Mouse (Mus musculus) forebrain, embryonic 11.5 days (tissue): ENCODE measurements around the gene Cldn24. TPM values are rescaled to one million over a fixed set of nuclear protein-coding genes. Genes with fewer than 3 reads are reported as not detected.
A peak's percentile ranks its signal among the peaks of the same experiment; 100 is the strongest.
"Not testable (repeated sequence)": the region's sequence is repeated elsewhere in the genome, so short reads cannot be mapped to it uniquely, and the experiment has no call there.

Source experiments
- ATAC-seq: fragments of 200-750 bp; cut with Nextera tagmentation; replicated peaks from 2 replicates; pipeline ENCODE4 v1.8.0; 2017; ENCODE audit warnings: moderate TSS enrichment; ENCODE audit not compliant: low FRiP score
- DNase-seq: peaks from one replicate; pipeline ENCODE4 v3.0.0-alpha.2; 2017; ENCODE audit warnings: low spot score
- H3K27ac ChIP-seq: fragments of 300-500 bp; sonication (generic); 2 replicates; pipeline ENCODE4 v1.5.1; 2014; ENCODE audit warnings: low read depth, low read length
- H3K27me3 ChIP-seq: fragments of 300-500 bp; sonication (generic); 2 replicates; pipeline ENCODE4 v1.6.1; 2014; ENCODE audit warnings: mild to moderate bottlenecking, low read length, mixed read lengths; ENCODE audit not compliant: control insufficient read depth, insufficient read depth
- H3K36me3 ChIP-seq: fragments of 300-500 bp; sonication (generic); 2 replicates; pipeline ENCODE4 v1.6.1; 2014; ENCODE audit warnings: mild to moderate bottlenecking, low read length, moderate library complexity, mixed read lengths; ENCODE audit not compliant: control insufficient read depth, insufficient read depth
- H3K4me1 ChIP-seq: fragments of 300-500 bp; sonication (generic); replicated peaks from 2 replicates; pipeline ENCODE4 v1.6.1; 2014; ENCODE audit warnings: low read length, mixed read lengths; ENCODE audit not compliant: control insufficient read depth, insufficient read depth
- H3K4me2 ChIP-seq: fragments of 300-500 bp; sonication (generic); 2 replicates; pipeline ENCODE4 v1.6.1; 2014; ENCODE audit warnings: low read depth, mild to moderate bottlenecking, low read length, moderate library complexity, mixed read lengths; ENCODE audit not compliant: severe bottlenecking
- H3K4me3 ChIP-seq: fragments of 300-500 bp; sonication (generic); 2 replicates; pipeline ENCODE4 v1.5.1; 2014; ENCODE audit warnings: low read depth, low read length
- H3K9ac ChIP-seq: fragments of 300-500 bp; sonication (generic); 2 replicates; pipeline ENCODE4 v1.6.1; 2014; ENCODE audit warnings: low read length
- H3K9me3 ChIP-seq: fragments of 300-500 bp; sonication (generic); 2 replicates; pipeline ENCODE4 v1.6.1; 2016; ENCODE audit warnings: low read length, mixed read lengths; ENCODE audit not compliant: control insufficient read depth
- WGBS: fragments of 180-500 bp; shearing (Covaris S2); extraction: QIAGEN DNeasy Blood & Tissue Kit; methylation state at CpG from one replicate; pipeline ENCODE4 v1.1.7; 2014; 5-methylcytosine and 5-hydroxymethylcytosine counted together
- polyA plus RNA-seq: library from polyadenylated mRNA; unstranded; fragments of >200 nt; fragmentation: Nextera tagmentation; extraction: Ambion mirVana; gene quantifications from 2 replicates; pipeline ENCODE4 v1.2.1, GENCODE M21; 2014

Gene Cldn24
- polyA plus RNA-seq, 1 experiment from 2014 or later, result not detected

- Histone ChIP-seq H3K36me3 (no peaks in the 10 kb centered on the region), H3K4me1 (peaks cover 2% of the 10 kb centered on the region; the same call in 1 of the 2 replicates), H3K9ac (no peak overlapping the region), H3K27ac (no peak overlapping the region), H3K9me3 (no peaks in the 10 kb centered on the region; the same call in 1 of the 2 replicates), H3K4me3 (no peak overlapping the region), H3K4me2 (no peak overlapping the region), H3K27me3 (no peaks in the 10 kb centered on the region)
- DNase-seq, result peak; percentile 30
- no peak for ATAC-seq
- whole genome bisulfite sequencing, result 86% methylated on average over 20 of the region's 20 CpGs
Measured at GRCm38 (mm10) chr8:47820914-47821772, 800 bp upstream of the Cldn24 start.

DNA sequence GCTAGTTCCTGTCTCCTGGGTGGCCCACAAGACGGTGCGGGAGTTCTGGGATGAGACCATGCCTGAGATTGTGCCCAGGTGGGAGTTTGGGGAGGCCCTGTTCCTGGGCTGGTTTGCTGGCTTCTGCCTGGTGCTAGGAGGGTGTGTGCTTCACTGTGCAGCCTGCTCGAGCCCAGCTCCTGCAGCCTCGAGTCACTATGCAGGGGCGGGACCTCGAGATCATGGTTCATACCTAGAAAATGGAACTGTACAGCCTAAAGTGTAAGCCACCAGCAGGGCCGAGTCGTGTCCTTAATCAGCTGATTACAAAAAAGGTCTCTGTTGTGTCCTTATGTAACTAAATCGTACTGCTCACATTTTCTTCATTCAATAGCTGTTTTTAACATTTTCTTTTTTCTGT is 598 bp downstream of the Cldn24 start:
- ATAC-seq, H3K4me1 ChIP-seq, H3K9me3 ChIP-seq, H3K9ac ChIP-seq, H3K36me3 ChIP-seq, H3K27me3 ChIP-seq, H3K4me3 ChIP-seq, H3K4me2 ChIP-seq, H3K27ac ChIP-seq: not testable (repeated sequence)
- DNase-seq, result peak; percentile 27
- WGBS, result 90% methylated on average over 7 of the region's 9 CpGs

DNA sequence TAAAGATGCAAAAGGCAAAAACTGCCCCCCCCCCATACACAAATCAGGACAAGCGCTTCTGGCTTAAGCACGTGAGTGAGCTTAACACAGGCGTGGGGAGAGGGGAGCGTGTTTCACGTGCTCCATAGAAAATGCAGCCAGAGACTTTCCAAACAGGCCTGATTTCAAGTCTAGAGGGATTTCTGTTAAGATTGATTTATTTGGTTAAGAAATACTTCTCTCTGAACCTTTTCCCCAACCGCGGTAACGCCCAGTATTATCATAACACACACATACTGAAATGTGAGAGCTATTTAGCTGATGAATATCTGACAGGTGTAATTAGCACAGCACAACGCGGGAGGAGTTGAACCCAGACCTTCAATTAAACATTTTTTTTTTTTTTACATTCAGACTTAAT is 1.8 kb downstream of the Cldn24 start:
- Histone ChIP-seq H3K9ac (no peak overlapping the region), H3K4me2 (no peak overlapping the region), H3K27ac (no peak overlapping the region), H3K27me3 (no peaks in the 10 kb centered on the region), H3K4me3 (no peak overlapping the region), H3K36me3 (no peaks in the 10 kb centered on the region), H3K4me1 (peaks cover 2% of the 10 kb centered on the region; the same call in 1 of the 2 replicates), H3K9me3 (no peaks in the 10 kb centered on the region; the same call in 1 of the 2 replicates)
- 33% methylated on average over 10 of the region's 10 CpGs for WGBS
- no peak for DNase-seq
- ATAC-seq, result no peak

DNA sequence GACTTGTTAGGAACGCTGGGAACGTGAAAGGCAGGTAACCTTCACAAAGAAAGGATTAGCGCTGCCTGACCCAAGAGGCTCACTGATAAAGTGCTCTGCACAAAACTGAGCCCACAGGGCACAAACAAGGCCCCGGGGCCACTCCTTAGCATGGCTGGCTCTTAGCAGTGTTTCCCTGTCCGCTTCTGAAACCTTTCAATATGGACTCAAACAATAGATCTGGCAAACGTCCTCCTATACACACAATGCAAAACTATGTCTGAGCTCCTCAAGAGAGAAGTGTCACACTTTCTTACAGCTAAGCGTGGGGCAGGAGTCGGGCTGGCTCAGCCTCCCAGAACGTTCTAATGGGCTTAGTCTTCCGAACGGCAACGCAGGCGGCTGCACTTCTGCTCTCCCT is 2.2 kb downstream of the Cldn24 start, which contains the start of gene Cldn22:
Cldn22 (plus strand) TSS at position 301 of the 400 bp plus-strand sequence.
- no peak within 1 kb of the TSS for H3K4me2 ChIP-seq
- WGBS, result 19% methylated on average over 13 of the region's 13 CpGs
- no peak for ATAC-seq
- H3K36me3 ChIP-seq, result no peaks in the 10 kb centered on the region
- no peaks in the 10 kb centered on the region for H3K27me3 ChIP-seq
- no peak for DNase-seq
- H3K4me1 ChIP-seq, result peaks cover 2% of the 10 kb centered on the region; the same call in 1 of the 2 replicates
- no peaks in the 10 kb centered on the region; the same call in 1 of the 2 replicates for H3K9me3 ChIP-seq
- peak within 1 kb of the TSS; percentile 12; the same call in 1 of the 2 replicates for H3K9ac ChIP-seq
- no peak within 1 kb of the TSS for H3K4me3 ChIP-seq
- H3K27ac ChIP-seq, result no peak within 1 kb of the TSS

- DNase-seq, result no peak
- Histone ChIP-seq H3K9me3 (no peaks in the 10 kb centered on the region), H3K36me3 (no peaks in the 10 kb centered on the region), H3K4me2 (no peak overlapping the region), H3K4me3 (no peak overlapping the region), H3K27ac (no peak overlapping the region), H3K4me1 (peaks cover 2% of the 10 kb centered on the region; the same call in 1 of the 2 replicates), H3K9ac (no peak overlapping the region), H3K27me3 (no peaks in the 10 kb centered on the region)
- no peak for ATAC-seq
- WGBS, result 60% methylated on average over 5 of the region's 5 CpGs
Measured at GRCm38 (mm10) chr8:47825596-47825995, 3.7 kb downstream of the Cldn24 start.

- Histone ChIP-seq H3K27me3 (no peaks in the 10 kb centered on the region), H3K27ac (no peak overlapping the region), H3K4me1 (peaks cover 2% of the 10 kb centered on the region; the same call in 1 of the 2 replicates), H3K4me2 (no peak overlapping the region), H3K9ac (no peak overlapping the region), H3K36me3 (no peaks in the 10 kb centered on the region; the same call in 1 of the 2 replicates), H3K9me3 (no peaks in the 10 kb centered on the region), H3K4me3 (no peak overlapping the region)
- DNase-seq (no peak), ATAC-seq (no peak)
- 88% methylated on average over 9 of the region's 9 CpGs for WGBS
Measured at GRCm38 (mm10) chr8:47826911-47827310, 5.0 kb downstream of the Cldn24 start.

DNA sequence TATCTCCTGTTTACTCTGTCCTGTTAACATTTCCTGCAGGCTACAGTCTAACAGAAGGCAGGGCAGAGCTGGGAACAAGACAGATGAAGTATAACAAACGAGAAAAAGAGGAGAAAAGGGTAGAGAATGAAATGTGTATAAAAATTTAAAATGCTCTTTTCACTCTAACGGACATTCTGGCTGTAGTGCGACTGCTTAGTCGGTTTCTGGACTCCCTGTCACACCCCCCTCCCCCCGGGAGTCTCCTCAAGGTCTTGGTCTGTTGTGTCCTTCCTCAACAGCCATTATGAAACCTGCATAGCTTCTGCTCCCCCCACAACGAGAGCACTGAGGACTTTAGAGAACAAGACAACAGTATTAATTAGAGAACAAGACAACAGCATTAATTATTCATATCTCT is 10.7 kb downstream of the Cldn24 start:
- H3K36me3 ChIP-seq, result no peaks in the 10 kb centered on the region; the same call in 1 of the 2 replicates
- no peak overlapping the region for H3K4me2 ChIP-seq
- ATAC-seq (no peak), DNase-seq (no peak)
- H3K9me3 ChIP-seq, result no peaks in the 10 kb centered on the region
- no peak overlapping the region for H3K4me3 ChIP-seq
- H3K27ac ChIP-seq, result no peak overlapping the region
- 83% methylated on average over 6 of the region's 6 CpGs for WGBS
- H3K4me1 ChIP-seq, result no peaks in the 10 kb centered on the region
- no peak overlapping the region for H3K9ac ChIP-seq
- no peaks in the 10 kb centered on the region for H3K27me3 ChIP-seq

DNA sequence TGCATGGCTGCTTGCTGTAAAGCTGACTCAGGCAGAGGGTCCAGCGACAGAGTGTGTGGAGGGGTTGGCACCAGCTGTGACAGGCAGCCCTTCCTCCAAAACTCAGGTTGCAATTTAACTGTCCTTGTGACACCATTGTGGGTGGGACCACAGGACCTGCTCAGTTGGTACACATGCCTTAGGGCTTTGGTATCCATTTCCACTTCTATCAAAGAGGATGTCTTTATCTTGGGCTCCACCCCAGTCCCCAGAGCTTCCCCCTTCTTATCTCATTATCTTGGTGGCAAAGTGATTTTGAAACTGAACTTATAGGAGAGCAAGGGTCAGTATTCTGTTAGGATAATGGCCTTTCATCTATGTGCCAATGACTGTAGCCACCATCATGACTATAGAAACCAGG is 12.0 kb downstream of the Cldn24 start:
- Histone ChIP-seq H3K4me3 (no peak overlapping the region), H3K36me3 (no peaks in the 10 kb centered on the region; the same call in 1 of the 2 replicates), H3K4me2 (no peak overlapping the region), H3K27me3 (no peaks in the 10 kb centered on the region), H3K9ac (no peak overlapping the region), H3K9me3 (no peaks in the 10 kb centered on the region), H3K27ac (no peak overlapping the region), H3K4me1 (no peaks in the 10 kb centered on the region)
- WGBS, result 74% methylated on average over 1 of the region's 1 CpGs
- no peak for DNase-seq
- no peak for ATAC-seq
